Mouse (Mus musculus): ENCODE results near the gene Abi1. TPM values are rescaled to one million over a fixed set of nuclear protein-coding genes. Genes with fewer than 3 reads are reported as not detected.
"Not testable (repeated sequence)": the region's sequence is repeated elsewhere in the genome, so short reads cannot be mapped to it uniquely, and the experiment has no call there.

The Abi1 gene
- polyA plus RNA-seq, 1 experiment from 2014 or later: 50.6 TPM

DNA sequence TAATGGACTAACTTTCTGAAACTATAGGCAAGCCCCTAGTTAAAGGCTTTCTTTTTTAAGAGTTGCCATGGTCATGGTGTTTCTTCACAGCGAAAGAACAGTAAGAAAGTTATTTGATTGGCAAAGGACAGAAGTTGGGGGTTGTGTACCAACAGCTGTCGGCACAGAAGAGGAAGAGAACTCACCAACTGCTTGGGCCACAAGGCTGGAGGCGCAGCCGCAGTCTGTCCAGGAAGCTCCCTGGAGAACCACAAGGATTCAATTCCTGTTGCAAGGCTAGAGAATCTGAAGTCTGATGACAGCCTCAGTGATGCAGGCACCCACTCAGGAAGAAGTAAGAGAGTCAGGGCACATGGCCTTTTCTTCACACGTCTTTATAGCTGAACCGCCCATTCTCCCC, 12.5 kb upstream of the Abi1 start:
- ATAC-seq (ENCODE audit: borderline replicate concordance, extremely low read depth, low FRiP score, low TSS enrichment): no peak
- 63% methylated on average over 6 of the region's 6 CpGs for WGBS

DNA sequence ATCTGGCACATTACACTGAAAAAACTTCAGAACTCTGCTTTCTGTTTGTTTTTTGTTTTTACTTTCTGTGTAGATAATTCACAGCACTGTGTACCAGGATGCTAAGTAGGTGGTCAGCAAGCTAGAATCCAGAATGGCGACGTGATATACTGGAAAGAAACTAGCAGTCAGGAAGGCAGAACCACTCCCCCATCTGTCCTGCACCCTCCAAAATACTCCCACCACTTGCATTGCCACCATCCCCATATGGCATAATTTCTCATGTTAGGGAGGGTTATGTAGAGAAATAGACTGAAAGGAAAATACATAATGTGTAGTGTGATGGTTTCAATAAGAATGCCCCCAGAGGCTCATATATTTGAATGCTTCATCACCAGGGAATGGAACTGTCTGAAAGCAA, 11.8 kb upstream of the Abi1 start:
- whole genome bisulfite sequencing: 81% methylated on average over 2 of the region's 2 CpGs
- no peaks in the 10 kb centered on the region for H3K4me1 ChIP-seq
- no peaks in the 10 kb centered on the region for H3K9me3 ChIP-seq
- H3K9ac ChIP-seq: no peak overlapping the region
- no peaks in the 10 kb centered on the region for H3K36me3 ChIP-seq
- H3K4me3 ChIP-seq: no peak overlapping the region
- H3K27me3 ChIP-seq: no peaks in the 10 kb centered on the region
- no peak overlapping the region for H3K27ac ChIP-seq
- no peak overlapping the region for H3K4me2 ChIP-seq
- no peak for ATAC-seq (ENCODE audit: borderline replicate concordance, extremely low read depth, low FRiP score, low TSS enrichment)

More for the DNA sequence above, 12.5 kb upstream of the Abi1 start:
- H3K27ac ChIP-seq: no peak overlapping the region
- H3K4me1 ChIP-seq: no peaks in the 10 kb centered on the region
- no peaks in the 10 kb centered on the region for H3K27me3 ChIP-seq
- H3K4me2 ChIP-seq: no peak overlapping the region
- no peaks in the 10 kb centered on the region for H3K36me3 ChIP-seq
- H3K9ac ChIP-seq: no peak overlapping the region
- no peaks in the 10 kb centered on the region for H3K9me3 ChIP-seq
- H3K4me3 ChIP-seq: no peak overlapping the region

DNA sequence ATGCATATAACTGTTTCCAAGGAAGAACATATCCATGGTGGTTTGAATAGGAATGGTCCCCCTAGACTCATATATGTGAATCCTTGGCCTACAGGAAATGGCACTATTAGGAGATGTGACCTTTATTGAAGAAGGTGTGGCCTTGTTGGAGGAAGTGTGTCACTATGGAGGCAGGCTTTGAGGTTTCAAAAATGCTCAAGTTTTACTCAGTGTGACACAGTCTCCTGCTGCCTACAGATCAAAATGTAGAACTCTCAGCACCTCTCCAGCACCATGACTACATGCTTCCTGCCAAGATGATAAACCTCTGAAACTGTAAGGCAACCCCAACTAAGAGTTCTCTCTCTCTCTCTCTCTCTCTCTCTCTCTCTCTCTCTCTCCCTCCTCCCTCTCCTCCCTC, 8.0 kb upstream of the Abi1 start:
- no peaks in the 10 kb centered on the region for H3K9me3 ChIP-seq
- H3K4me1 ChIP-seq: no peaks in the 10 kb centered on the region
- H3K27me3 ChIP-seq: no peaks in the 10 kb centered on the region
- no peak overlapping the region for H3K27ac ChIP-seq
- ATAC-seq (ENCODE audit: borderline replicate concordance, extremely low read depth, low FRiP score, low TSS enrichment): no peak
- no peaks in the 10 kb centered on the region for H3K36me3 ChIP-seq
- H3K9ac ChIP-seq: no peak overlapping the region
- H3K4me2 ChIP-seq: no peak overlapping the region
- no peak overlapping the region for H3K4me3 ChIP-seq

DNA sequence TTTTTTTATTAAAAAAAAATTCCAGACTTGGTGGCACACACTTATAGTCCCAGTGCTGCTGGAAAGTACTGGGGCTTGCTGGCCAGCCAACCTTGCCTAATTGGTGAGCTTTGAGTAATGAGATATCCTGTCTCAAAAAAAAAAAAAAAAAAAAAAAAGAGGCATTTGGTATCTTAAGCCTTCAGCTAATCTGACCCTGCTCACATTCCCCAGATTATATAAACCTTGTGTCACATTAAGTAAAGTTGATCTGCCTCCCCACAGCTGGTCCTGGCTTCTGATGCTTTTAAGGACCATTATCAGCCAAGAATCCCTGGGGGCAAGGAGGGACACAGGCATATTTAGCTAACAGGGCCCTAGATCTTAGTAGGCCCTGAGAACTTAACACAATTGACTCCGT, 5.7 kb upstream of the Abi1 start:
- Histone ChIP-seq H3K4me3 (no peak overlapping the region), H3K4me2 (no peak overlapping the region), H3K27me3 (no peaks in the 10 kb centered on the region), H3K9ac (no peak overlapping the region), H3K9me3 (no peaks in the 10 kb centered on the region), H3K4me1 (no peaks in the 10 kb centered on the region), H3K36me3 (no peaks in the 10 kb centered on the region), H3K27ac (no peak overlapping the region)
- ATAC-seq (ENCODE audit: borderline replicate concordance, extremely low read depth, low FRiP score, low TSS enrichment): no peak
- 42% methylated on average over 1 of the region's 1 CpGs for WGBS

DNA sequence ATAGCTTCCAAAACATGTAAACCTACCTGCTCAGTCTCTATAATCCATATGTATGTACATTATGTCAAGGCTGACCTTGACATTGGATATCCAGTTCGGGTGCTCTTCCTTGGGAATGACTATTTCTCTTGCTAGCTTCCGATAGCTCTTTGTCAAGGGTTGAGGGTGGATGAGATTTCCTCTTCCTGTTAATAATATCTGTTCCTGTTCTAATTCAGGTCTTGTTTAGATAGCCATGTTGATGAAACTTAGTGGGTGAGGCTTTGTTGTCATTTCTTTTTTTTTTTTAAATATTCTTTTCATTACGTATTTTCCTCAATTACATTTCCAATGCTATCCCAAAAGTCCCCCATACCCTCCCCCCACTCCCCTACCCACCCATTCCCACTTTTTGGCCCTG, 2.1 kb upstream of the Abi1 start:
- no peak for ATAC-seq (ENCODE audit: borderline replicate concordance, extremely low read depth, low FRiP score, low TSS enrichment)
- no peak overlapping the region for H3K4me2 ChIP-seq
- 73% methylated on average over 3 of the region's 3 CpGs for WGBS

DNA sequence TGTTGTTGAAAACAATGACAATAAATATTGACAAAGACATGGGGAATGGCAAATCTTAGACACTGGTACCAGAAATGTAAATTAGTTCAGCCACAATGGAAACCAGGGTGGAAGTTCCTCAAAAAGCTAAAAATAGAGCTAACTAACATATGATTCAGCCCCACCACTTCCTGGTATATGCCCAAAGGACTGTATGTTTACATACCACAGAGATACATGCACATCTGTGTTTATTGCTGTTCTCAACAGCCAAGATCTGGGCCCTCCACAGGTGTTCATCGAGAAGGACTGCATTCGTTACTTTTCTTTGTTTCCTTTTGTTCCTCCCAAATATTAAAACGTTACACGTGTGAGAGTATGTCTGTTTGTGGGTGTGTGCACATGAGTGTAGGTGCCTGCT, 1.4 kb upstream of the Abi1 start:
- no peaks in the 10 kb centered on the region for H3K36me3 ChIP-seq
- no peak overlapping the region for H3K9ac ChIP-seq
- 63% methylated on average over 4 of the region's 4 CpGs for WGBS
- H3K4me2 ChIP-seq: no peak overlapping the region
- peaks cover 15% of the 10 kb centered on the region for H3K4me1 ChIP-seq
- no peak overlapping the region for H3K4me3 ChIP-seq
- ATAC-seq (ENCODE audit: borderline replicate concordance, extremely low read depth, low FRiP score, low TSS enrichment): no peak
- no peaks in the 10 kb centered on the region for H3K27me3 ChIP-seq
- no peak overlapping the region for H3K27ac ChIP-seq
- H3K9me3 ChIP-seq: no peaks in the 10 kb centered on the region

More for the DNA sequence above, 2.1 kb upstream of the Abi1 start:
- H3K4me1 ChIP-seq: peaks cover 10% of the 10 kb centered on the region
- no peaks in the 10 kb centered on the region for H3K9me3 ChIP-seq
- no peak overlapping the region for H3K27ac ChIP-seq
- no peak overlapping the region for H3K9ac ChIP-seq
- no peak overlapping the region for H3K4me3 ChIP-seq
- H3K27me3 ChIP-seq: no peaks in the 10 kb centered on the region
- H3K36me3 ChIP-seq: no peaks in the 10 kb centered on the region

DNA sequence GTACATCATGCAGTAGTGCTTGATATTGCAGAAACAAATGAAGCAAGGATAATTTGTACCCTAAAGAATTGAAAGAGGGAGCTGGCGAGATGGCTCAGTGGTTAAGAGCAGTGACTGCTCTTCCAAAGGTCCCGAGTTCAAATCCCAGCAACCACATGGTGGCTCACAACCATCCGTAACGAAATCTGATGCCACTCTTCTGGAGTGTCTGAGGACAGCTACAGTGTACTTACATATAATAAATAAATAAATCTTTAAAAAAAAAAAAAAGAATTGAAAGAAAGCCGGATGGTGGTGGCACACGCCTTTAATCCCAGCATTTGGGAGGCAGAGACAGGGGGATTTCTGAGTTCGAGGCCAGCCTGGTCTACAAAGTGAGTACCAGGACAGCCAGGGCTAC, 649 bp upstream of the Abi1 start:
- Histone ChIP-seq H3K27ac (peak overlapping the region; percentile 44; the same call in 1 of the 2 replicates), H3K4me1 (peaks cover 16% of the 10 kb centered on the region)
- WGBS: 80% methylated on average over 7 of the region's 7 CpGs
- H3K4me2 ChIP-seq; H3K36me3 ChIP-seq; H3K27me3 ChIP-seq; H3K4me3 ChIP-seq; ATAC-seq (ENCODE audit: borderline replicate concordance, extremely low read depth, low FRiP score, low TSS enrichment); H3K9me3 ChIP-seq; H3K9ac ChIP-seq: not testable (repeated sequence)

DNA sequence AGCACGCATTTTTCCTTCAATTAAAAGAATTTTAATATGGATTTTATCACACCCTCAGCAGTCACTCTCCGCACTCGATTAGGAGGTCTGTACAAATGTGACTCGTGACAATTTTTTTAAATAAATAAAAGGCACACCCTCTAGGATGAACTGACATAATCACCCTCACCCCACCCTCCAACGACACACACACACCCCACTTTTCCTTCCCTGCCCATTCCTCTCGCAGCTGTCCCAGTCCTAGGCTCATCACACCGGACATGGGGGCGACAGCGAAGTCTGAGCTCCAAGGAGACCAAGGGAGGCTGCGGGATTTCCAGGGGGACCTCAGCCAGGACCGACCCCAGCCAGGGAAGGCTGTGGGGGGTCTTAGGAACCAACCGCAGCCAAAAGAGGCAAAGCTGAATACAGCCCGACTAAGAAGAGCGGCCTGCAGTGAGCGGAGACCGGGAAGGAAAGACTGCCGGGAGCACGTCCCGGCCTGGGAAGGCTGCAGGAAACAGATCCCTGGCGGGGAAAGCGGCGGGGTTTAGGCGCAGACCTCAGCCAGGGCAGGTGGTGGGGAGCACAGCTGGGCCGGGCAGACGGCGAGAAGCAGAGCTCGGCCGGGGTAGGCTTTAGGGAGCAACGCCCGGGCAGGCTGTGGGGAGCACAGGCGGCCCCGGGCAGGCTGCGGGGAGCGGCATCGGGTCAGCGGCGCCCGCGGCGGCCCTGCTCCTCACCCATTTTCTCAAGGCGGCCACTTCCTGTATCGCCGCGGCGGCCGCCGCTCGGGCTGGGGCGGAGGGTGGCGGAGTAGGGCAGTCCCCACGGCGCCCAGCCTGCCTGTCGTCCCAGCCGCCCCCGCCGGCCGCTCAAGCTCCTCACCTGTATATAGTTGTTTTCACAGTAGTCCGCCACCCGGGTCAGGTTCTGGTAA, 700 bp downstream of the Abi1 start:
- Histone ChIP-seq H3K27me3 (no peaks in the 10 kb centered on the region), H3K9ac (peak overlapping the region; percentile 99), H3K9me3 (no peaks in the 10 kb centered on the region), H3K4me1 (peaks cover 16% of the 10 kb centered on the region), H3K27ac (peak overlapping the region; percentile 99), H3K4me2 (peak overlapping the region; percentile 63), H3K36me3 (no peaks in the 10 kb centered on the region), H3K4me3 (peak overlapping the region; percentile 100)
- WGBS: under 1% methylated on average over 40 of the region's 59 CpGs
- peak; percentile 84 for ATAC-seq (ENCODE audit: borderline replicate concordance, extremely low read depth, low FRiP score, low TSS enrichment)

DNA sequence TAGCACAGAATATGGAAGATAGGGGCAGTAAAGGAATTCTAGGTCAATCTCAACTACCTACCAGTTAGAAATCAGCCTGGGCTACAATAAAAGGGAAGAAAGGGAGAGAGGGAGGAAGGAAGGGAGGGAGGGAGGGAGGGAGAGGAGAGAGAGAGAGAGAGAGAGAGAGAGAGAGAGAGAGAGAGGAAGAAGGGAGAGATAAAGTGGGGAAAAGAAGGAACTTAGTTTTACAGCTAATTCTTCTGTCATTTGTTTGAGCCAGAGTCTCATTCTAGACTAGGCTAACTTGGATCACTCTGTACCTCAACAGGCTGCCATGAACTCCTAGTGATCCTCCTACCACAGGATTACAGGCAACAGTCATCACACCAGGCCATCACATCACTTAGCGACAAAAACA, 4.6 kb downstream of the Abi1 start:
- H3K27ac ChIP-seq: no peak overlapping the region
- no peak overlapping the region for H3K4me3 ChIP-seq
- WGBS: 97% methylated on average over 1 of the region's 1 CpGs
- no peak overlapping the region for H3K4me2 ChIP-seq
- no peaks in the 10 kb centered on the region for H3K27me3 ChIP-seq
- peaks cover 16% of the 10 kb centered on the region for H3K4me1 ChIP-seq
- no peaks in the 10 kb centered on the region for H3K9me3 ChIP-seq
- no peaks in the 10 kb centered on the region for H3K36me3 ChIP-seq
- no peak overlapping the region for H3K9ac ChIP-seq
- no peak for ATAC-seq (ENCODE audit: borderline replicate concordance, extremely low read depth, low FRiP score, low TSS enrichment)

DNA sequence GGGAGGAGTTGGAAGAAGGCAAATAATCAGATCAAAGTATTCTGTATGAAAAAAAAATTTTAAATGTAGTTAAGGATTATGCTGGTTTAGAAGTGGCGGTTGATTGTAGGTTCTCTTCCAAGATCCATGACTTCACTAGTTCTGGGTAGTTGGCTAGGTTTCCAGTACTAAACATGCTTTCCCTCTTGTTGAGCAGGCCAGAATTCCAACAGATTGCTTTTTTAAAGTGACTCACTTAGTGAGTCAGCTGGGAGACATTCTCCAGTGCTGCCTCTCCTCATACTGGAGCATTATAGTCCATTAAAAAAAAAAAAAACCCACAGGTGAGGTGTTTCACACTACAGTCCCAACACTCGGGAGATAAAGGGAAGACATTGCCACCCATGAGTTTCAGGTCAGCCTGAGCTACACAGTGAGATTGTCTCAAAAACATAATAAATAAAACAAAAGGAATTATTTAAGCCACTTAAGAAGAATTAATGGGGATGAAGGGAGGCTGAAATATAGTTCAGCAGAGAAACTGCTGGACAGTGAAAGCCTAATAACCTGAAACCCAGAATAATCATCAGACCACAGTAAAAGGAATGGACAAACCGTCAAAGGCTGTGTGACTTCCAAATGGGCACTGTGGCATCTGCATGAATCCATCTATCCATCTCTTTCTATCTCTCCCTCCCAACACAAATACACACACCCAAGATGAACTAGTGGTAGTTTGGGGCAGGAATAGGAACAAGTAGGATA, 5.2 kb downstream of the Abi1 start:
- peaks cover under 1% of the 10 kb centered on the region; the same call in 1 of the 2 replicates for H3K36me3 ChIP-seq
- no peaks in the 10 kb centered on the region for H3K27me3 ChIP-seq
- no peaks in the 10 kb centered on the region for H3K9me3 ChIP-seq
- no peak overlapping the region for H3K4me2 ChIP-seq
- WGBS: 84% methylated on average over 3 of the region's 3 CpGs
- no peak for ATAC-seq (ENCODE audit: borderline replicate concordance, extremely low read depth, low FRiP score, low TSS enrichment)
- H3K4me3 ChIP-seq: no peak overlapping the region
- H3K27ac ChIP-seq: no peak overlapping the region
- no peak overlapping the region for H3K9ac ChIP-seq
- peaks cover 16% of the 10 kb centered on the region for H3K4me1 ChIP-seq

DNA sequence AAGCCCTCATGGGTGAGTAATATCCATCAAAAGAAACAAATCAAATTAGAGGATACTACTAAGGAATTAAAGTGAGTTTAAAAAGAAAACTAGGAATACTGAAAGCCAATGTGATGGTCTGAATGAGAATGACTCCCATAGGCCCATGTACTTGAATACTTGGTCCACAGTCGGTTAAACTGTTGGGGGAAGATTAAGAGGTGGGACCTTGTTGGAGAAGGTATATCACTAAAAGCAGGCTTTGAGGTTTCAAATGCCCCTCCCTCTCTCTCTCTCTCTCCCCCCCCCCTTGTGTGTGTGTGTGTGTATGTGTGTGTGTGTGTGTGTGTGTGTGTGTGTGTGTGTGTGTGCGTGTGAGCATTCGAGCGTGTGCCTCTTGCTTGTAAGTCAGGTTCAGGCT, 9.4 kb downstream of the Abi1 start:
- no peak overlapping the region for H3K4me2 ChIP-seq
- no peak for ATAC-seq (ENCODE audit: borderline replicate concordance, extremely low read depth, low FRiP score, low TSS enrichment)
- no peak overlapping the region for H3K27ac ChIP-seq
- no peaks in the 10 kb centered on the region for H3K9me3 ChIP-seq
- H3K4me1 ChIP-seq: no peaks in the 10 kb centered on the region
- 97% methylated on average over 4 of the region's 4 CpGs for WGBS
- H3K27me3 ChIP-seq: no peaks in the 10 kb centered on the region
- H3K36me3 ChIP-seq: peaks cover 4% of the 10 kb centered on the region; the same call in 1 of the 2 replicates
- H3K9ac ChIP-seq: no peak overlapping the region
- no peak overlapping the region for H3K4me3 ChIP-seq

DNA sequence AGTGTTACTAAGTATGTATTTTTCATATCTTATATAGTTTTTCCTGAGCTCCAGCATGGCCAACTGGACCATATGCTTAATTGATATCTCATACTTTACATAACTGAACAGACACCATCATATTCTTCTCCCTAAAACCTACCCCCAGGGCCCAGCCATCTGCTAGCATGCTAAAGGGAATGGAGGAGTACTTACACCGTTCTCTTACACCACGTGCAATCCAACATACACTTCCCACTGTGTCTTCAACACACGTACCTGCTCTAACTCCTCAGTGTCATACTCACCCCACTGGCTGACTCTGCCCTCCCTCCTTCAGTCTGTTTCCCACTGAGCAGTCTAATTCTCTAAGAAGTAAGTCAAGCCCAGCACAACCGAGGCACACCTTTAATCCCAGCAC, 11.2 kb downstream of the Abi1 start:
- ATAC-seq (ENCODE audit: borderline replicate concordance, extremely low read depth, low FRiP score, low TSS enrichment): no peak
- no peak overlapping the region for H3K4me2 ChIP-seq
- no peaks in the 10 kb centered on the region for H3K4me1 ChIP-seq
- no peak overlapping the region for H3K4me3 ChIP-seq
- H3K36me3 ChIP-seq: peaks cover 4% of the 10 kb centered on the region; the same call in 1 of the 2 replicates
- H3K9ac ChIP-seq: no peak overlapping the region
- WGBS: 86% methylated on average over 4 of the region's 4 CpGs
- no peaks in the 10 kb centered on the region for H3K27me3 ChIP-seq
- no peak overlapping the region for H3K27ac ChIP-seq
- H3K9me3 ChIP-seq: no peaks in the 10 kb centered on the region
